Mouse (Mus musculus) retina, embryonic 14.5 days (tissue): ENCODE measurements at regions not wholly inside any gene's neighbourhood (a gene's known extent, or its start where the extent isn't known, plus 50 kb on each side); places are given as distances from the start of the nearest gene placed in this dataset.

ENCODE experiments used
- DNase-seq: peaks from one replicate; pipeline ENCODE4 v3.0.0-alpha.2; 2015; ENCODE audit warnings: low spot score

- peak; percentile 49 for DNase-seq
Measured at GRCm38 (mm10) chr6:97741427-97741826, 65.4 kb upstream of the Mitf start.

- DNase-seq = no peak
Measured at GRCm38 (mm10) chr6:97740851-97741201, 66.0 kb upstream of the Mitf start.

GRCm38 (mm10) chr6:97740107-97740850 is 66.6 kb upstream of the Mitf start:
- DNase-seq = peak; percentile 87

- no peak for DNase-seq
Measured at GRCm38 (mm10) chr6:97738846-97739245, 68.0 kb upstream of the Mitf start.

GRCm38 (mm10) chr6:97730835-97731234 is 76.0 kb upstream of the Mitf start:
- no peak for DNase-seq

GRCm38 (mm10) chr6:97718184-97718910 is 88.5 kb upstream of the Mitf start:
- no peak for DNase-seq

GRCm38 (mm10) chr6:97707401-97707800 is 90.1 kb upstream of the Frmd4b start:
- DNase-seq = peak; percentile 39

- no peak for DNase-seq
Measured at GRCm38 (mm10) chr6:97704361-97704760, 87.0 kb upstream of the Frmd4b start.

GRCm38 (mm10) chr6:97699752-97700098 is 82.4 kb upstream of the Frmd4b start:
- no peak for DNase-seq

- peak; percentile 13 for DNase-seq
Measured at GRCm38 (mm10) chr6:97699054-97699751, 81.9 kb upstream of the Frmd4b start.

- no peak for DNase-seq
Measured at GRCm38 (mm10) chr6:97693281-97693680, 75.9 kb upstream of the Frmd4b start.

GRCm38 (mm10) chr6:97691136-97691535 is 73.8 kb upstream of the Frmd4b start:
- DNase-seq = no peak

GRCm38 (mm10) chr6:97684335-97684734 is 67.0 kb upstream of the Frmd4b start:
- DNase-seq = no peak

GRCm38 (mm10) chr6:97682213-97682612 is 64.9 kb upstream of the Frmd4b start:
- DNase-seq = no peak

- DNase-seq = no peak
Measured at GRCm38 (mm10) chr6:97675181-97675756, 57.9 kb upstream of the Frmd4b start.

- peak; percentile 87 for DNase-seq
Measured at GRCm38 (mm10) chr6:97666818-97667629, 49.7 kb upstream of the Frmd4b start.
